Mouse (Mus musculus) lung, postnatal 10 days (tissue): ENCODE data around the gene 1700001C02Rik.
A peak's percentile ranks its signal among the peaks of the same experiment; 100 is the strongest.

Source experiments
- DNase-seq: peaks from one replicate; pipeline ENCODE4 v3.0.0; 2021

1700001C02Rik gene

GRCm38 (mm10) chr5:30495288-30495687 lies 29.4 kb downstream of the 1700001C02Rik start:
- DNase-seq = no peak

DNA sequence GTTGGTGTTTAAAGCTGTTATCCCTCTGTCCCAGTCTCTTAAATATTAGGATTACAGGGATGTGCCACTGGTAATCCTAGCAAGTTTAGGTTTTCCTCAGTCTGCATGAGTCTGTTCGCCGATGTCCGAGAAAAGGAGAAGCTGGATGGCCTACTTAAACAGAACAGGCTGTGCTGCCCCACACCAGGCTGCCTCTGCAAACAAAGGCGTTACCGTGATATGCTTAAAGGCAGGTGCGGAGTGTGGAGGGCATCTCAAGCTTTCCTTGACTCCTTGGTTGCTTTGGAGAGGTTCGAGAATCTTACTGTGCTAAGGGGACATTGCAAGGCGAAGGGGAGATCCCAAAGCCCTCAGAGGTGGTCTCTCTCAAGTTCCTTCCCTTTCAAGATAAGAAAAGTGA lies 31.0 kb downstream of the 1700001C02Rik start:
- DNase-seq = no peak

DNA sequence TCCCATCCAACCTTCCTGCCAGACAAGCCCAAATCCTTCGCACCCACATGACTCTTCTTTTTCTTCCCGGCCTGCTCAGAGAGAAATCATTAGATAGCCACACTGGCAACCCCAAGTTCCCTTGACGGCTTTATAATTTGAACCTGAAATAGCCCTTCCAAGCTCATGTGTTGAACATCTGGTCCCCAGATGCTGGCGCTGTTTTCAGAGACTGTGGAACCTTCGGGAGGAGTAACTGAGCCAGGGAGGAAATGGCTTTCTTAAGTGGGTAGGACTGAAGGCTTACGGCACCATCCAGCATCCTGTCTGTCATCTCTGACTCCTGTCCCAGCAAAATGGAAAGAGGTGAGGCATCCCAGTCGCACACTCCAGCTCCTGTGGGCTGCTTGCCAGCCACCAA lies 31.5 kb downstream of the 1700001C02Rik start:
- no peak for DNase-seq

DNA sequence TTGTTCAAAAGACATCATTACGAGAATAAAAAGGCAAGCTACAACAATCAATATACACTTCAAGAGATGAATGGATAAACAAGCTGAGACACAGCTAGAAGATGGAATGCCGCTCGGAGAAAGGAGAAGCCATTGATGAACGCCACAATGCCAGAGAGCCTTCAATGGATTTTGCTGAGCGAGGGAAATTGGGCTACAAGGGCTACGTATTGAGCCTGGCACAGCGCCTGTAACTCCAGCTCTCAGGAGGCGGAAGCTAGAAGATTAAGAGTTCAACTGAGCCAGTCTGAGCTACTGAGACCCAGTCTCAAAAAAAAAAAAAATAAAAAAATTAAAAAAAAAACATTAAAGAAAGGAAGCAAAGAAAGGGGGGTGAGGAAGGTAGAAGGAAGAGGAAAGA lies 47.3 kb downstream of the 1700001C02Rik start:
- DNase-seq = no peak

- DNase-seq = peak; percentile 77
Measured at GRCm38 (mm10) chr5:30516376-30516775, 50.5 kb downstream of the 1700001C02Rik start.

GRCm38 (mm10) chr5:30518108-30518507 lies 52.3 kb downstream of the 1700001C02Rik start:
- peak; percentile 63 for DNase-seq

DNA sequence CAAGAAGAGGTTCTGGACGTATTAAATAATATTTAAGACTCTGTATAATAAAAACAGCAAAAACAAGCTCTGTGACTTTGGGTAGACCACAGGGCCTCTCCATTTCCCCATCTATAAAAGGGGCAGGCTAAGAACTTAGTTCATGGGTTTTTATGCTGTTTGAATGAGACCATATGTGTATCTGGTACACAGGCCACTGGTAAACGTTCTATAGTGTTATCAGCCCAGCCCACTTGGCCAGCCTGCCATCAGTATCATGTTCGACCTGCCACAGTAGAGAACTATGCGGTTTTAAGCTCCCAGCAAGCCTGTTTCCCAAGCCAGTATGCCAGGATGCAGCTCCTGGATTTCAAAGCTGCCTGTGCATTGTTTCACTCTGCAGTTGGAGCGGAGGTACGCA lies 52.7 kb downstream of the 1700001C02Rik start:
- no peak for DNase-seq

- DNase-seq = no peak
Measured at GRCm38 (mm10) chr5:30519494-30519893, 53.6 kb downstream of the 1700001C02Rik start.

DNA sequence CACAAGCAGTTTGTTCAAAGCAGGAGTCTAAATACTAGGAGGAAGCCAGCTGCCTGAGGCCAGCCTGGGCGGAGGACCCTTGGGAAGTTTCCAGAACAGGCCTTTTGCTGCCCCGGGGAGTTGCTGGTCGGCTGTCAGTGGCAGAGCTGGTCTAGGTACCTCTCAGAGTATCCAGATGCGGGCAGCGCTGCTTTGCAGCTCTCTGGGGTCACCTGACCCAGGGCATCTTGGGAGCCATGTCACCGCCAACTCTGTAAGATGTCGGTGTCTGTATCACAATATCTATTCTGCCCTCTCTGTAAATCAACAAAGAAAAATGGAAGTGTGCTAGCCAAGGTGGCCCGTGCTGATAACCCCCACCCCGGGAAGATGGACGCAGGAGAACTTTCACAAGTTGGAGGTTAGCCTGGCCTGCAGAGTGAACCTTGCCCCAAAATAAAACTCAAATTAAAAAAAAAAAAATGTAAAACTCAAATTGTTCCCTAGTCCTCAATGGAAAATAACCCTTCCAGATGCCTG lies 54.4 kb downstream of the 1700001C02Rik start:
- peak; percentile 41 for DNase-seq

- DNase-seq = no peak
Measured at GRCm38 (mm10) chr5:30522406-30522805, 56.6 kb downstream of the 1700001C02Rik start.

GRCm38 (mm10) chr5:30523131-30523530 lies 57.3 kb downstream of the 1700001C02Rik start:
- DNase-seq = no peak

GRCm38 (mm10) chr5:30524213-30524612 lies 58.4 kb downstream of the 1700001C02Rik start:
- peak; percentile 38 for DNase-seq

- peak; percentile 95 for DNase-seq
Measured at GRCm38 (mm10) chr5:30525920-30526836, 60.3 kb downstream of the 1700001C02Rik start.

- DNase-seq = peak; percentile 55
Measured at GRCm38 (mm10) chr5:30527129-30527528, 61.3 kb downstream of the 1700001C02Rik start.

GRCm38 (mm10) chr5:30528906-30529305 lies 63.1 kb downstream of the 1700001C02Rik start:
- no peak for DNase-seq
